Mouse (Mus musculus): Measurements from ENCODE around the gene Jagn1. TPM values are rescaled to one million over a fixed set of nuclear protein-coding genes. Genes with fewer than 3 reads are reported as not detected.

Gene Jagn1
- polyA plus RNA-seq, 1 experiment from 2014 or later, result 93.2 TPM

DNA sequence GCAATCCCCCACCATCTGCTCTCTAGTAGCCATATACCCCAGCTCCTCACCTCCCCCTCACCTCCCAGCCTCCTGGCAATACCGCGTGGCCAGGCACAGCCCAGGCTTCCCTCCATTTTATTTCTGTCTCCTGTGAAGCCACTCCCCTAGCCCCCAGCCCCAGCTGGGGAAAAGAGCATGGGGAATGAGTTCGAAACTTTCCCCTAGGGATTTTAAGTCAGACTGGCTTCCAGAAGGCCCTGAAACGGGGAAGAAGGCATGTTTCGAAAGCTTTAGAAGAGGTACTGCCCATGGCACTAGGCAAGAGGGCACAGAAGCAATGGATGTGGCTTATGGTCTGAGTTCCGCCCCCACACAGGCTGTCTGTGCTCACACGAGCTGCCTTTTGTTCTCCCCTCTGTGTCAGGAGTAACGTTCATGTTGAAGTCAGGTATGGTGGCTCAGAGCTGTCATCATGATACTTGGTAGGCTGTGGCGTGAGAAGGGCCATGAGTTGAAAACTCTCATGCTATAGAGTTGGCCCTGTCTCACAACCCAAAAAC is 6.6 kb upstream of the Jagn1 start, which contains the start of gene Cidec:
Cidec (minus strand) TSS at position 97 of the 542 bp plus-strand sequence.
- Histone ChIP-seq H3K9ac (no peak within 1 kb of the TSS), H3K27ac (no peak within 1 kb of the TSS), H3K4me3 (no peak within 1 kb of the TSS), H3K36me3 (no peaks in the 10 kb centered on the region), H3K4me2 (no peak within 1 kb of the TSS), H3K27me3 (no peaks in the 10 kb centered on the region), H3K9me3 (no peaks in the 10 kb centered on the region), H3K4me1 (no peaks in the 10 kb centered on the region)
- ATAC-seq (ENCODE audit: insufficient number of reproducible peaks, insufficient read depth, low FRiP score, low TSS enrichment, low read depth), result no peak
- WGBS, result 76% methylated on average over 9 of the region's 9 CpGs

DNA sequence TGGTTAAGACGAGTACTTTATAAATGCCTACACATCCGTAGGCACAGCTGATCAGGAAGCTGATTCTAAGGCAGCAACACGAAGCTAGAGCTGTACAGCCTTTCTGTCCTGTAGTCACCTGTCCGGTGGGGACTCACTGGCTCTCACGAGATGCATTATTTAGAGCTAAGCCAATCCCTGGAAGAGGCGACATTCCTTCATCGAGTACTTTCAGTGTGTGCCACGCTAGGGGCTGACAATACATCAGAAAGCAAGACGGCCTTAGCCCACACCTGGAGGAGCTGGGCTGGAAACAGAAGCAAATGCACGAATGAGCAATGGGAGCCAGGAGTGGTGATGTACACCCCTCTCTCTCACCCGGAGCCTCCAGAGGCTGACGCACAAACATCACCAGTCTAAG is 5.2 kb upstream of the Jagn1 start:
- Histone ChIP-seq H3K36me3 (no peaks in the 10 kb centered on the region), H3K4me2 (no peak overlapping the region), H3K27ac (no peak overlapping the region), H3K9ac (no peak overlapping the region), H3K4me1 (peaks cover 4% of the 10 kb centered on the region), H3K27me3 (no peaks in the 10 kb centered on the region), H3K4me3 (no peak overlapping the region), H3K9me3 (no peaks in the 10 kb centered on the region)
- no peak for ATAC-seq (ENCODE audit: insufficient number of reproducible peaks, insufficient read depth, low FRiP score, low TSS enrichment, low read depth)
- WGBS, result 76% methylated on average over 12 of the region's 12 CpGs

DNA sequence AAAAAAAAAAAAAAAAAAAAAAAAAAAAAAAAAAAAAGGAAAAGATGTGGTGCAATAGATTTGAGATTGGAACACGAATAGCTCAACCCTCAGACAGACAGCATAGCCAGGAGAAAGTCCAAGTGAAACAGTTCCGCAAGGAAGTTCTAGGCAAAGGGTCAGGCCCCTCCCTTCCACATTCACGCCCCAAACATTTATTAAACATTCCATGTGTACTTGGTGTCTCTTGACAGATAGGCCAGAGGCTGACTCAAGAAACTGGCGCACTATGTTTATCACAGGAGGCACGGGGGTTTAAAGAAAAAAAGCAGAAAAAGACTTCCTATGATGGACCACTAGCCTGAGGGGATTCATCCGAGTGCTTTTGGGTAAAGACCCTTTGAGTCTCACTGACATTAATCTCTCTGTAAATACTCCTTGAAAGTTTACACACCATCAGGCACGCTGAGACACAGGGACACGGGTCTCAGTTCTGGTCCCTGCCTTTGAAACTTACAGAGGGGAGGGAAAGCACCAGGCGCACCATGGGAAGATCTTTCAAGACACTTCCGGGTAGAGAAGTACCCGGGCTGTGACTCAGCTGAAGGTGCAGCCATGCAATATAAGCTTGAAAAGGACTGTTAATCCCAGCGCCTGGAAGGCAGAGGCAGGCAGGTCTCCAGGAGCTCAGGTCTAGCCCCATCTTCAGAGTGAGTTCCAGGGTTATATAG is 3.5 kb upstream of the Jagn1 start:
- Histone ChIP-seq H3K4me2 (no peak overlapping the region), H3K27me3 (no peaks in the 10 kb centered on the region), H3K9me3 (no peaks in the 10 kb centered on the region), H3K4me1 (peaks cover 15% of the 10 kb centered on the region), H3K4me3 (no peak overlapping the region), H3K27ac (no peak overlapping the region), H3K36me3 (no peaks in the 10 kb centered on the region), H3K9ac (no peak overlapping the region)
- 55% methylated on average over 12 of the region's 12 CpGs for WGBS
- ATAC-seq (ENCODE audit: insufficient number of reproducible peaks, insufficient read depth, low FRiP score, low TSS enrichment, low read depth), result no peak

DNA sequence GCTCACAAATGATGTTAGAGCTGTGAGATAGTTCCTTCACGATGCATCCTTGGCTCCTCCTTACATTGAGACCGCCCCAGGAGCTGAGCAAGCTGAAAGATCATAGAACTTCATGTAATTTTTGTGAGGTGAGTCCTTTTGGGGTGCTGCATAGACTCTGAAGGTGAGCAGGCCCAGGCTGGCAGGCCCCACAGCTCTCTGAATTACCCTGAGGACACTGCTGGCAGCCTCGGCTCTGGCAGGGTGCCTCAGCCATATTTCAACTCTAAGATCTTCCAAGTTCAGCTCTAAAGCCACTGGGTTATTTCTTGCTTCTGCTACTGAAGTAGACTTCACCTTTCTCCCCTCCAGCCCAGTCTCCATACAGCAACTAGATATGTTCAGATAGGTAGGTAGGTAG is 1.7 kb upstream of the Jagn1 start:
- Histone ChIP-seq H3K36me3 (peaks cover 6% of the 10 kb centered on the region), H3K27me3 (no peaks in the 10 kb centered on the region), H3K4me1 (peaks cover 15% of the 10 kb centered on the region), H3K9ac (no peak overlapping the region), H3K27ac (no peak overlapping the region), H3K4me2 (no peak overlapping the region), H3K9me3 (no peaks in the 10 kb centered on the region), H3K4me3 (no peak overlapping the region)
- 80% methylated on average over 3 of the region's 3 CpGs for WGBS
- no peak for ATAC-seq (ENCODE audit: insufficient number of reproducible peaks, insufficient read depth, low FRiP score, low TSS enrichment, low read depth)

DNA sequence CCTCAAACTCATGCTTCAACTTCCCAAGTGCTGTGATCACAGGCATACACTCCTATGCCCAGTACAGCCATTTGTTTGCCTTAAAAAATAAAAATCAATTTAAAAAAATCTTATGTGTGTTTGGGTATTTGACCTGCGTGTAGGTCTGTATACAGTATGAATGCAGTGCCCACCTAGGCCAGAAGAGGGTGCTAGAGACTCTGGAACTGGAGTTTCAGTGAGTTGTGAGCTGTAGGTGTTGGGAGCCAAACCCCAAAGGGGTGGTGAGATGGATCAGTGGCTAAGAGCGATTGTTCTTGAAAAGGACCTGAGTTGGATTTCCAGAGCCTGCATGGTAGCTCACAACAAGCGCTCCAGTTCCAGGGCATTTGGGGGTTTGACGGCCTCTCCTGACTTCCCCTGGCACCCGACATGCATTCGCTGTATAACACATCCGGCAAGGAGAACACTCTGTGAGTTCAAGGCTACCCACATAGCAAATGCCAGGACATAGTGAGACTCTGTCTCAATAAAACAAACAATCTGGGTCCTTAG is 1.2 kb upstream of the Jagn1 start:
- H3K9me3 ChIP-seq, result no peaks in the 10 kb centered on the region
- H3K27ac ChIP-seq, result no peak overlapping the region
- H3K9ac ChIP-seq, result no peak overlapping the region
- H3K4me2 ChIP-seq, result no peak overlapping the region
- no peaks in the 10 kb centered on the region for H3K27me3 ChIP-seq
- peaks cover 15% of the 10 kb centered on the region for H3K4me1 ChIP-seq
- ATAC-seq (ENCODE audit: insufficient number of reproducible peaks, insufficient read depth, low FRiP score, low TSS enrichment, low read depth), result no peak
- no peak overlapping the region for H3K4me3 ChIP-seq
- peaks cover 9% of the 10 kb centered on the region for H3K36me3 ChIP-seq
- WGBS, result 54% methylated on average over 7 of the region's 7 CpGs

DNA sequence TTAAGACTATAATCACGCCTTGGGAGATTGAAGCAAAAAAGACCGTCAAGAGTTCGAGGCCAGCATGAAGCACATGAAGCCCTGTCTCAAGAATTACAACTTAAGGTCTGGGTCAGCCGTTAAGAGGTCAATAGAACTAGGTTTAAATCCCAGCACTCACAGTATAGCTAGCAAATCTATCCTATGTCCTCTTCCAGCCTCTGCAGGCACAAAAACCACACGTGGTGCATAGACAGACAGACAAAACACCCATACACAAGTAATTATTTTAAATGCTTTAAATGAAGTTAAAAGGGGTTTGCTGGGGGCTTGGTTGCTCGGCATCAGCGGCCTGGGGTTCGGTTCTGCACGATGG is 305 bp upstream of the Jagn1 start:
- WGBS, result 41% methylated on average over 9 of the region's 9 CpGs
- H3K27ac ChIP-seq, result peak overlapping the region; percentile 60; the same call in 1 of the 2 replicates
- peaks cover 15% of the 10 kb centered on the region for H3K4me1 ChIP-seq
- H3K27me3 ChIP-seq, result no peaks in the 10 kb centered on the region
- peak overlapping the region; percentile 97 for H3K4me3 ChIP-seq
- peak overlapping the region; percentile 87 for H3K4me2 ChIP-seq
- H3K9ac ChIP-seq, result peak overlapping the region; percentile 95
- peak; percentile 13; the same call in 1 of the 2 replicates for ATAC-seq (ENCODE audit: insufficient number of reproducible peaks, insufficient read depth, low FRiP score, low TSS enrichment, low read depth)
- no peaks in the 10 kb centered on the region for H3K9me3 ChIP-seq
- H3K36me3 ChIP-seq, result peaks cover 18% of the 10 kb centered on the region

DNA sequence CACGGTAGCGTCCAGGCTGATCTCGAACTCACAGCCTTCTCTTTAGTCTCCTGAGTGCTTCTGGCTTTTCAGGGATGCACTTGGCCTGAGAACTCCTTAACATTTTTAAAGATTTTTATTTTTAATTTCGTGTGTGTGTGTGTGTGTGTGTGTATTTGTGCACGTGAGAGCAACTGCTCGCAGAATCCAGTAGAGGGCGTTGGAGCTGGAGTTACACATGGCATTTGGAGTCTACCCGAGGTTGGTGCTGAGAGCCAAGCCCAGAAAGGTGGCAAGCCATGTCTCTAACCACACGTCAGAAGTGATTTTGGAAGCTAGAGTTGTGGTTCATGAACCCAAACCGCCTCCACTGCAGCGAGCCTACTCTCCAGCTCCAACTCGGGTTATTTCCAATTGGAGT is 722 bp downstream of the Jagn1 start:
- Histone ChIP-seq H3K9ac (peak overlapping the region; percentile 95), H3K27ac (peak overlapping the region; percentile 60), H3K36me3 (peaks cover 28% of the 10 kb centered on the region), H3K4me1 (peaks cover 15% of the 10 kb centered on the region), H3K4me2 (peak overlapping the region; percentile 87), H3K4me3 (peak overlapping the region; percentile 97), H3K9me3 (no peaks in the 10 kb centered on the region), H3K27me3 (no peaks in the 10 kb centered on the region)
- no peak for ATAC-seq (ENCODE audit: insufficient number of reproducible peaks, insufficient read depth, low FRiP score, low TSS enrichment, low read depth)
- 48% methylated on average over 12 of the region's 12 CpGs for WGBS

DNA sequence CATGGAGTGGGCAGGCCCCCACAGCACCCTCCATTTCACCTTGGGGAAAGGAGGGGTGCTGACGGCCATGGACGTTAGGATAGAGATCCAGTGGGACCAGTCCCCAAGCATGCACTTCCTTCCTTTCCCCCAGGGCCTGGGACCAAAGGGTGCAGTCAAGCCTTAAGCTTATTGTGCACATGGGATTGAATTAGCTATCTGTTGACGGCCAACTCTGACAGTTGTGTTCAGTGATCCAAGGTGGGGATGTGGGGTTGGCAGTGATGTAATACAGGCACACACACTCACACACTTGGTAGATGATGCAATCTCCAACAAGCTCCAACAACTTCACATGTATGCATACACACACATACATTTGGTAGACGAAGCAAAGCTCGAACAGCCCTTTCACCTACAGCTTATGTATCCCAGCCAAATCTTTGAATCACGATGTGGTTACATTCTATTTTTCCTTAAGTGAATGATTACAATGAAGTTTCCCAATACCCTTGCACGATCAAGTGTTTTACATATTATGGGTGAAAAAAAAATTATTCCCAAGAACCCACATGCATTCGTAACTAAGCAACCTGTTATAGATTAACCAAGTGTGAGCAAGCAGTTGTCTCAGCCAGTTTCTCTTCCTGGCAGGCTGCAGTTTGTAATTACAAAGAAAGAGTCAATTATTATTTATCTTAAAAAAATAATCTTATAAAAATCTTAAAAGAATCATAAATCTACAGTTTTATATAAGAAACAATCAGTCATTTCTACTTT is 2.0 kb downstream of the Jagn1 start:
- H3K9ac ChIP-seq, result no peak overlapping the region
- no peak for ATAC-seq (ENCODE audit: insufficient number of reproducible peaks, insufficient read depth, low FRiP score, low TSS enrichment, low read depth)
- no peak overlapping the region for H3K27ac ChIP-seq
- H3K9me3 ChIP-seq, result no peaks in the 10 kb centered on the region
- H3K4me2 ChIP-seq, result no peak overlapping the region
- H3K36me3 ChIP-seq, result peaks cover 39% of the 10 kb centered on the region
- WGBS, result 81% methylated on average over 8 of the region's 8 CpGs
- no peaks in the 10 kb centered on the region for H3K27me3 ChIP-seq
- H3K4me1 ChIP-seq, result peaks cover 15% of the 10 kb centered on the region
- H3K4me3 ChIP-seq, result no peak overlapping the region

DNA sequence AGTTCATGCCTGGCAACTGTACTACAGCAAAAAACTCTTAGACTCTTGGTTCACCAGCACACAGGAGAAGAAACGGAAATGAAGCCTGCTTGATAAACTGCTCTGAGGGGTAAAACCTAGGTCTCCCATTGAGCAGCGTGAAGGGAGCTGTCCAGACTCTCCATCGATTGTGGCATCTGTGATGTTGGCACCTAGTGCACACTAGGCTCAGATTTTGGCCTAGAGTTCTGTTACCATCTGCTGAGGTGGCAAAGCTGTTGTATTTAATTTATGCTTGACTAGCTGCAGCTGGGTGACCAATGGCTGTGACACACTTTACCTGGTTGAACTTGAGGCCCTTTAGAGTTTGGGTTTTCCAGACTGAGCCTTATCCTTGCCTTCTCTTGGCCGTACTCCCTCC is 5.3 kb downstream of the Jagn1 start:
- Histone ChIP-seq H3K9ac (no peak overlapping the region), H3K4me2 (no peak overlapping the region), H3K9me3 (no peaks in the 10 kb centered on the region), H3K4me1 (peaks cover 15% of the 10 kb centered on the region), H3K27me3 (no peaks in the 10 kb centered on the region), H3K27ac (no peak overlapping the region), H3K4me3 (no peak overlapping the region), H3K36me3 (peaks cover 39% of the 10 kb centered on the region)
- no peak for ATAC-seq (ENCODE audit: insufficient number of reproducible peaks, insufficient read depth, low FRiP score, low TSS enrichment, low read depth)
- 94% methylated on average over 4 of the region's 4 CpGs for WGBS

DNA sequence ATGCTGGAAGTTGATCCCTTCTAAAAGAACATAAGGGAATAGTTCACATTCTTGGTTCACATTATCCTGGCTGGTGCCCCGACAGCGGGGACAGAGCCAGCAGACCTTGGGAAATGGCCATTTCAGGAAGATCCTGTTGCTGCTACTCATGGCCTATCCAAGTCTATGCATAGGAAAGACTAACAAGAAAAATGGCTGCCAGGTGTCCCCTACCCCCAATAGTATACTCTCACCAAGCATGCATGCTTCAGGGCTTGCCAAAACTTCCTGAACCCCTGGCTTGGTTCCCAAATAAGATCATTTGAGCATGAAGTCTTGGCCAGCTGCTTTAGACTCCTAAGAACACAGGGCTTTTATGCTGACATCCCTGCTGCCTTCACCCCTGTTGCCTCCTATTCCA is 9.5 kb downstream of the Jagn1 start:
- Histone ChIP-seq H3K36me3 (peaks cover 24% of the 10 kb centered on the region), H3K9ac (no peak overlapping the region), H3K4me2 (no peak overlapping the region), H3K27ac (no peak overlapping the region), H3K4me1 (peaks cover 5% of the 10 kb centered on the region; the same call in 1 of the 2 replicates), H3K4me3 (no peak overlapping the region), H3K27me3 (no peaks in the 10 kb centered on the region), H3K9me3 (no peaks in the 10 kb centered on the region)
- WGBS, result 79% methylated on average over 2 of the region's 2 CpGs
- ATAC-seq (ENCODE audit: insufficient number of reproducible peaks, insufficient read depth, low FRiP score, low TSS enrichment, low read depth), result no peak

DNA sequence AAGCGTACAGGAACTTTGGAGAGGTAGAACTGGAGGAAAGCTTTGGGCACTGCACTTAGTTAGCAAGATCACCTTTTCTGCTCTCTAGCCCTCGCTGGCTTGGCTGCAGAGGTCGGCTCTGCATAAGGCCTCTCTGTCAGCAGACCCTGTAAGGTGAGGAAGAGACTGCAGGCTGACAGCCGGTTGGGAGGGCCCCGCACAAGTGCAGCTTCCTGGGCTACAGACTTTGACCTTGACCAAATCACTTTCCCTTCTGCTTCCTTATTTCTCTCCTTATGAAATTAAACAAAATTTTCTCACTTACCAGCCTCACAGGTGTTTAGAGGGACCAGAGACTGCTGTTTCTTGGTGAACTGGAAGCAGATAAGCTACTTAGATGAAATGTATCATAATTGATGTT is 12.6 kb downstream of the Jagn1 start:
- no peak overlapping the region for H3K4me2 ChIP-seq
- WGBS, result 60% methylated on average over 5 of the region's 5 CpGs
- H3K36me3 ChIP-seq, result no peaks in the 10 kb centered on the region
- no peaks in the 10 kb centered on the region for H3K27me3 ChIP-seq
- no peak overlapping the region for H3K9ac ChIP-seq
- H3K4me1 ChIP-seq, result peaks cover 5% of the 10 kb centered on the region; the same call in 1 of the 2 replicates
- H3K27ac ChIP-seq, result no peak overlapping the region
- no peak for ATAC-seq (ENCODE audit: insufficient number of reproducible peaks, insufficient read depth, low FRiP score, low TSS enrichment, low read depth)
- no peak overlapping the region for H3K4me3 ChIP-seq
- no peaks in the 10 kb centered on the region for H3K9me3 ChIP-seq

All from embryonic facial prominence, embryonic 13.5 days (tissue).